Mouse (Mus musculus) lung, embryonic 16.5 days (tissue): ENCODE results near the gene Bace2. TPM values are rescaled to one million over a fixed set of nuclear protein-coding genes. Genes with fewer than 3 reads are reported as not detected.
A peak's percentile ranks its signal among the peaks of the same experiment; 100 is the strongest.

ENCODE experiments used
- ATAC-seq: fragments of 200-750 bp; cut with Nextera tagmentation; 2 replicates; pipeline ENCODE4 v1.8.0; 2017; ENCODE audit warnings: low read depth, mild to moderate bottlenecking, moderate library complexity
- H3K27ac ChIP-seq: fragments of 300-500 bp; sonication (generic); 2 replicates; pipeline ENCODE4 v1.5.1; 2014; ENCODE audit warnings: mild to moderate bottlenecking, control low read depth, low read length
- H3K27me3 ChIP-seq: fragments of 300-500 bp; sonication (generic); 2 replicates; pipeline ENCODE4 v1.6.1; 2014; ENCODE audit warnings: low read depth, low read length, mixed read lengths; ENCODE audit not compliant: control insufficient read depth, insufficient read depth
- H3K36me3 ChIP-seq: fragments of 300-500 bp; sonication (generic); 2 replicates; pipeline ENCODE4 v1.6.1; 2014; ENCODE audit warnings: low read length; ENCODE audit not compliant: control insufficient read depth, insufficient read depth
- H3K4me1 ChIP-seq: fragments of 300-500 bp; sonication (generic); replicated peaks from 2 replicates; pipeline ENCODE4 v1.6.1; 2014; ENCODE audit warnings: low read length, mixed read lengths; ENCODE audit not compliant: control insufficient read depth, insufficient read depth
- H3K4me2 ChIP-seq: fragments of 300-500 bp; sonication (generic); 2 replicates; pipeline ENCODE4 v1.6.1; 2014; ENCODE audit warnings: low read depth, low read length, control low read depth
- H3K4me3 ChIP-seq: fragments of 300-500 bp; sonication (generic); 2 replicates; pipeline ENCODE4 v1.5.1; 2014; ENCODE audit warnings: mild to moderate bottlenecking, low read length, control low read depth
- H3K9ac ChIP-seq: fragments of 300-500 bp; sonication (generic); 2 replicates; pipeline ENCODE4 v1.6.1; 2014; ENCODE audit warnings: low read length, control low read depth
- H3K9me3 ChIP-seq: fragments of 300-500 bp; sonication (generic); 2 replicates; pipeline ENCODE4 v1.6.1; 2016; ENCODE audit warnings: low read length; ENCODE audit not compliant: control insufficient read depth
- WGBS: fragments of 180-500 bp; shearing (Covaris S2); extraction: QIAGEN DNeasy Blood & Tissue Kit; methylation state at CpG from one replicate; pipeline ENCODE4 v1.1.7; 2014; 5-methylcytosine and 5-hydroxymethylcytosine counted together
- polyA plus RNA-seq: library from polyadenylated mRNA; unstranded; fragments of >200 nt; fragmentation: Nextera tagmentation; extraction: Ambion mirVana; gene quantifications from 2 replicates; pipeline ENCODE4 v1.2.1, GENCODE M21; 2015

The Bace2 gene
- polyA plus RNA-seq, 1 experiment from 2014 or later = 11.9 TPM

GRCm38 (mm10) chr16:97423627-97424026, 67.1 kb downstream of the Bace2 start:
- H3K4me1 ChIP-seq = no peaks in the 10 kb centered on the region
- H3K27me3 ChIP-seq = no peaks in the 10 kb centered on the region
- H3K4me3 ChIP-seq = no peak overlapping the region
- H3K9ac ChIP-seq = no peak overlapping the region
- no peak overlapping the region for H3K4me2 ChIP-seq
- H3K36me3 ChIP-seq = no peaks in the 10 kb centered on the region
- ATAC-seq = no peak
- no peak overlapping the region for H3K27ac ChIP-seq
- 47% methylated on average over 1 of the region's 1 CpGs for WGBS
- H3K9me3 ChIP-seq = no peaks in the 10 kb centered on the region

GRCm38 (mm10) chr16:97428026-97428425, 71.5 kb downstream of the Bace2 start:
- Histone ChIP-seq H3K4me2 (no peak overlapping the region), H3K4me3 (no peak overlapping the region), H3K9ac (no peak overlapping the region), H3K4me1 (no peaks in the 10 kb centered on the region), H3K36me3 (no peaks in the 10 kb centered on the region), H3K9me3 (no peaks in the 10 kb centered on the region), H3K27ac (no peak overlapping the region), H3K27me3 (no peaks in the 10 kb centered on the region)
- 71% methylated on average over 3 of the region's 3 CpGs for WGBS
- ATAC-seq = no peak

GRCm38 (mm10) chr16:97430091-97430490, 73.5 kb downstream of the Bace2 start:
- H3K9me3 ChIP-seq = no peaks in the 10 kb centered on the region
- H3K27ac ChIP-seq = no peak overlapping the region
- 92% methylated on average over 4 of the region's 4 CpGs for WGBS

GRCm38 (mm10) chr16:97431328-97431727, 74.8 kb downstream of the Bace2 start:
- Histone ChIP-seq H3K36me3 (no peaks in the 10 kb centered on the region), H3K9ac (no peak overlapping the region), H3K9me3 (no peaks in the 10 kb centered on the region), H3K4me3 (no peak overlapping the region), H3K4me1 (no peaks in the 10 kb centered on the region), H3K4me2 (no peak overlapping the region), H3K27ac (no peak overlapping the region), H3K27me3 (no peaks in the 10 kb centered on the region)
- no peak for ATAC-seq
- 49% methylated on average over 4 of the region's 4 CpGs for WGBS

More at GRCm38 (mm10) chr16:97430091-97430490, 73.5 kb downstream of the Bace2 start:
- no peak overlapping the region for H3K4me2 ChIP-seq
- H3K36me3 ChIP-seq = no peaks in the 10 kb centered on the region
- H3K4me1 ChIP-seq = no peaks in the 10 kb centered on the region
- H3K27me3 ChIP-seq = no peaks in the 10 kb centered on the region
- no peak for ATAC-seq
- H3K4me3 ChIP-seq = no peak overlapping the region
- H3K9ac ChIP-seq = no peak overlapping the region

GRCm38 (mm10) chr16:97434206-97434605, 77.7 kb downstream of the Bace2 start:
- WGBS = 48% methylated on average over 2 of the region's 2 CpGs
- ATAC-seq = no peak
- no peak overlapping the region for H3K9ac ChIP-seq

GRCm38 (mm10) chr16:97437448-97438056, 81.0 kb downstream of the Bace2 start:
- 38% methylated on average over 1 of the region's 1 CpGs for WGBS
- H3K36me3 ChIP-seq = no peaks in the 10 kb centered on the region
- H3K4me1 ChIP-seq = no peaks in the 10 kb centered on the region
- H3K27ac ChIP-seq = no peak overlapping the region
- H3K9ac ChIP-seq = no peak overlapping the region
- no peak overlapping the region for H3K4me2 ChIP-seq
- no peak for ATAC-seq
- H3K27me3 ChIP-seq = no peaks in the 10 kb centered on the region
- H3K9me3 ChIP-seq = no peaks in the 10 kb centered on the region
- no peak overlapping the region for H3K4me3 ChIP-seq

More at GRCm38 (mm10) chr16:97434206-97434605, 77.7 kb downstream of the Bace2 start:
- H3K4me3 ChIP-seq = no peak overlapping the region
- no peaks in the 10 kb centered on the region for H3K36me3 ChIP-seq
- no peaks in the 10 kb centered on the region for H3K4me1 ChIP-seq
- no peaks in the 10 kb centered on the region for H3K9me3 ChIP-seq
- no peak overlapping the region for H3K4me2 ChIP-seq
- H3K27ac ChIP-seq = no peak overlapping the region
- H3K27me3 ChIP-seq = no peaks in the 10 kb centered on the region

- 72% methylated on average over 3 of the region's 3 CpGs for WGBS
- H3K9me3 ChIP-seq = no peaks in the 10 kb centered on the region
- H3K27me3 ChIP-seq = no peaks in the 10 kb centered on the region
- ATAC-seq = no peak
- H3K4me2 ChIP-seq = no peak overlapping the region
- H3K27ac ChIP-seq = no peak overlapping the region
- H3K36me3 ChIP-seq = no peaks in the 10 kb centered on the region
- no peaks in the 10 kb centered on the region for H3K4me1 ChIP-seq
- no peak overlapping the region for H3K9ac ChIP-seq
- no peak overlapping the region for H3K4me3 ChIP-seq
Measured at GRCm38 (mm10) chr16:97438191-97438590, 81.6 kb downstream of the Bace2 start.

GRCm38 (mm10) chr16:97441967-97442366, 85.4 kb downstream of the Bace2 start:
- no peaks in the 10 kb centered on the region for H3K4me1 ChIP-seq
- ATAC-seq = no peak
- 73% methylated on average over 9 of the region's 9 CpGs for WGBS

GRCm38 (mm10) chr16:97443670-97444263, 87.2 kb downstream of the Bace2 start:
- H3K36me3 ChIP-seq = no peaks in the 10 kb centered on the region
- no peak overlapping the region for H3K27ac ChIP-seq
- no peak overlapping the region for H3K4me3 ChIP-seq
- H3K9me3 ChIP-seq = no peaks in the 10 kb centered on the region
- no peaks in the 10 kb centered on the region for H3K4me1 ChIP-seq
- H3K9ac ChIP-seq = no peak overlapping the region
- WGBS = 45% methylated on average over 14 of the region's 14 CpGs
- no peak overlapping the region for H3K4me2 ChIP-seq
- peak; percentile 74; the same call in 1 of the 2 replicates for ATAC-seq
- no peaks in the 10 kb centered on the region for H3K27me3 ChIP-seq

More at GRCm38 (mm10) chr16:97441967-97442366, 85.4 kb downstream of the Bace2 start:
- no peak overlapping the region for H3K27ac ChIP-seq
- H3K36me3 ChIP-seq = no peaks in the 10 kb centered on the region
- no peak overlapping the region for H3K4me3 ChIP-seq
- H3K9ac ChIP-seq = no peak overlapping the region
- no peaks in the 10 kb centered on the region for H3K27me3 ChIP-seq
- no peaks in the 10 kb centered on the region for H3K9me3 ChIP-seq
- H3K4me2 ChIP-seq = no peak overlapping the region
